Mouse (Mus musculus) ovary, postnatal 10 days (tissue): ENCODE results near the gene Stil.
"Not testable (repeated sequence)": the region's sequence is repeated elsewhere in the genome, so short reads cannot be mapped to it uniquely, and the experiment has no call there.

Experiments
- DNase-seq: peaks from one replicate; pipeline ENCODE4 v3.0.0; 2022; ENCODE audit warnings: low spot score

Stil gene

GRCm38 (mm10) chr4:114999773-115000428 is at the start of gene Stil:
Stil (plus strand) TSS chr4:115000159.
- DNase-seq = peak; percentile 91

DNA sequence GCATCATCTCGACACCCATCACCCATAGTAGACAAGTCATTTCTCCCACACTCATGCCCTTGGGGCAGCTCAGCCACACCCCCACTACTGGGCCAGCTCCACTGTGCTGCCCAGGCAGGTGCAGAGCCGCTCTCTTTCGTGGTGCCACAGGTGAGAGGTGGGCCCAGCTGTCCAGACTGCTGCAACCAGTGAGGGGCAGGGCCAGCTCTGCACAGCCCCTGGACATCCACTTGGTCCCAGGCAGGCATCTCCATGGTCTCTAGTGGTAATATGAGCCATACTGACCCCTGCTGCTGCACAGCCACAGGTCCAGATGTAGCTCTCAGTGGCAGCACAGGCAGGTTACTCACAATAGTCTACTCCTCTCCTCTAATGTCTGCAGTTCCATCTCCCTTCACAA is 46.8 kb upstream of the Stil start:
- no peak for DNase-seq

GRCm38 (mm10) chr4:114957403-114957802 is 42.6 kb upstream of the Stil start:
- no peak for DNase-seq

DNA sequence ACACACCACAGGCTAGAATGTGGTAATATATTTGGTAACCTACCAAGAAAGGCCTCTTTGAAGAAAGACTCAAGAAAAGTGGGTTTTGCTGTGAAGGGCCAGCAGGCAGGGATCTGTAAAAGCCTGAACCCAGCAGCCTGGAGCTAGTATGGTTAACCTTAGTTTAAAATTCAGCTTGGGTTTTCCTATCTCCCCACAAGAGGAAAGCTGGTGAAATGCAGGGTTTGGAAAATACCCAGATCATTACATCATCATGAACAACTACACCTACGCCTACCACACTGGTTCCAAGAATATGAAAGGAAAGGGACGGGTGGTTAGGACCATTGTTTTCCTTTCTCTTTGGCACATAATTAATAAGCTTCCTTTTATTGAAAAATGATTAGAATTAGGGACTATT is 41.7 kb upstream of the Stil start:
- DNase-seq = no peak

- DNase-seq = no peak
Observed at GRCm38 (mm10) chr4:114958786-114959185, 41.2 kb upstream of the Stil start.

- DNase-seq = no peak
Observed at GRCm38 (mm10) chr4:114959533-114959932, 40.4 kb upstream of the Stil start.

GRCm38 (mm10) chr4:114960881-114961280 is 39.1 kb upstream of the Stil start:
- DNase-seq = not testable (repeated sequence)

DNA sequence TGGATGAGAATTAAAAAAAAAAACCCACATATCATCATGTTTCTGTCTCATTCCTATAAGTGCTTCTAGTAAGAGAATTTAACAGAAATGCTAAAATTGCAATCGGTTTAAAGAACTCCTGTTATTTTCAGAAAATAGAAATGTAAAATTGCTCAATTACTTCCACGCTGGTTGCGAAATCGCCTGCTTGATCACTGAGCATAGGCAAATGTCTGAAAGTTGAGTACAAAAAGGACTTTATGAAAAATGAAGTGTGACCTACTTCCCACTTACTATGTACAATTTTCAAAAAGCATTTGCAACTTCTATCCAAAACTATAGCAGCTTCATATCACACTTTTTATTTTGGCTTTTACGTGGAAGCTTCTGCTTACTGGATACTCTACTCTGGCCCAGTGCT is 29.2 kb upstream of the Stil start:
- no peak for DNase-seq

DNA sequence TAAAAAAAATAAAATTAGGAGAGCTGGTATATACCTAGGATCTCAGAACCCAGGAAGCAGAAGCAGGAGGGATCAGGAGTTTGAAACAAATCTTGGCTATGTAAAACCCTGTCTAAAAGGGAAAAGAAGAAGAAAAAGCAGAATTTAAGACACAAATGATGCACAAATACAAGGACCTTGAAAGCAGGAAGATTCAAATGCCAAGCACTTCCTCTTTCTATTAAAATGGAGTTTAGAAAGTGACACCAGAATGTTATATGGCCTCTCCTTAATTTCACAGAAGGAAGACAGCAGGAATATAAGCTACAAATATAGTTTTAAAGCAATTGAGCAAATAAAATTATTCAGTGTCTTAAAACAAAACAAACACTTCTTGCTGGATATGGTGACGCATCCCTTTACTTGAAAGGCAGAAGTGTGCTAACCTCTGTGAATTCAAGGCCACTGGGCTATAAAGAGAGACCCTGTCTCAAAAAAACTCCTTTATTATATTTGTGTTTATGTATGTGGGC is 26.7 kb upstream of the Stil start:
- no peak for DNase-seq

GRCm38 (mm10) chr4:114982619-114983018 is 17.3 kb upstream of the Stil start:
- no peak for DNase-seq

DNA sequence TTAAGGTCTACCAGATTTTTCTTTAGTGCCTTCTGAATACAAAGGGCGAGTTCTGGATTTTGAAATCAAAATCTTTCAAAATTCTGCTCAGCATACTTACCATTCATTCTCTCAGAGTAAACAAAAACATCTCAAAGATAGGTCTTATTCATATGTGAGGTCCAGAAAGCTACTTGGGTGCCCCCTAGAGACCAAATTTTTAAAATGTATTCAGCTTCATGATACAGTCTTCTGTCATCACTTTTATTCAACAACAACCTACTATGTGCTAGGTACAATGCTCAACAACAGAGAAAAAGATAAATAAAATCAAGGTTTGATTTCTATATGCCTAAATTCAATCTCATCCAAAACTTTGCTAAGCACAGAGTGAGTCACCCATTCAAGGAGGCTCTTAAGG is 16.9 kb upstream of the Stil start:
- no peak for DNase-seq

DNA sequence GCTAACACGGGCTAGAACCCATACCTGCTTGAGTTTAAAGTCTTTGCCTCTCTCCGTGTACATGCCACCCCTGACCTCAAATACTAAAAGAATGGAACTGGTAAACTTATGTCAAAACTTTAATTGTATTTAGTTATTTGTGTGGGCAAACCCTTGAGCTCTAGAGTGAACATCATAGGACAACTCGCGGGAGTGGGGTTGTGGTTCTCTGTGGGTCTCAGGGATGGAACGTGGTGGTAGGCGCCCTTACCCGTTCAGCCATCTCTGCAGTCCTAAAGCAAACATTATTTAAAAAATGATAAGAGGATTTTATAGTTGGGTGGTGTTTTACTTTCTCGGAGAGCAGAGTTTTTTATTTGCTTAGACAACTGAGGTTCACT is 13.8 kb upstream of the Stil start:
- no peak for DNase-seq

GRCm38 (mm10) chr4:114986591-114987432 is 13.1 kb upstream of the Stil start, which contains the start of gene Cmpk1:
Cmpk1 (minus strand) TSS chr4:114987241.
- DNase-seq = peak; percentile 60

GRCm38 (mm10) chr4:114994218-114994617 is 5.7 kb upstream of the Stil start:
- no peak for DNase-seq

DNA sequence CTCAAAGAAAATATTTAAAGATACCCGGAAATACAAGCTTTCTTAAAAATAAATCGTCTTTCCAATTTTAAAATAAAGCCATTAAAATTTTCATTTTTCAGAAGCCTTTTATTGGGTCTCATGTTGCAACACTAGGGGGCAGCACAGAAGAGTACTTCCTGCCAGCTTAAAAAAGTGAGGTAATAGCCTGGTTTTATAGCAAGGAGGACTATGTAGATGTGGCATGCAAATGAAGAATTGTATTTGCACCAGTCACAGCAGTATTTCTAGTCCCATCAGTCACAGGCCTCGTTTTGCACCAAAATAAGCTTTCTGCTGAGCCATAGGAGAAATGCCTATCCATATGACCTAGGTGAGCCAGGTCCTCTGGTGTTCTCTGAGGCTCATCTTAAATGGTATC is 2.9 kb upstream of the Stil start:
- no peak for DNase-seq

GRCm38 (mm10) chr4:114999445-114999772 is 550 bp upstream of the Stil start:
- no peak for DNase-seq

GRCm38 (mm10) chr4:115000429-115000795 is 453 bp downstream of the Stil start:
- DNase-seq = no peak

DNA sequence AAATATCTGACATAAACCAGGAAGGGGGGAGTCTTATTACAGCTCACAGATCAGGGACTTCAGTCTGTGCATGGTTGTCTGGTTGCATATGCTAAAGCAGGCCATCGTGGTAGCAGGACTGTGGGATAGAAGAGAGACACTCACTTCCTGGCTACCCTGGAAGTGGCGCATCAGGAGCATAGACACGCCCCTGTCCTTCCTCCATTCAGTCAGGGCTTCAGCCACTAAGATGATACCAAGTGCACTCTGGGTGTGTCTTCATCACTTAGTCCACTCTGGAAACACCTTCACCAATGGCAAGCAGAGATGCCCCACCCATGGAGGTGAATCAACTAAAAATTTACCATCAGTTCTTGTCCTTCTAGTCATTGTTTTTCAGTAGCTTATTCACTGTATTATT is 14.3 kb downstream of the Stil start:
- no peak for DNase-seq

GRCm38 (mm10) chr4:115019997-115020396 is 20.0 kb downstream of the Stil start:
- DNase-seq = no peak

DNA sequence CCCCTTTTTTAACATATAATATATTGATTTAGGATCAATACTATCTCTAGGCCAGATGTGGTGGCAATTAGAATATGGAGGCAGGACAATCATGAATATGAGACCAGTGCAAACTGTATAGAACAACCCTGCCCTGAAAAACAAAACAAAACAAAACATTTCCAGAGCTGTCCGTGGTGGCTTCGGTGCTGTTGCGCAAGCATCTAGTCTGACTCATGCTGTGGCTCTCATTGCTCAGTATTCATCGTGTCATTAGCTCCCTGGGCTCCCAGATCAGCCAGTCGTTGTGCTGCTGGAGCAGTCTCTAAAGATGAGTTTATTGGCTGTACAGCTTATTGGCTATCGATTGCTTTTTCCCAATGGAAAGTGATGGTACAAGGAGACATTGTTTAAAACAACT is 35.1 kb downstream of the Stil start:
- DNase-seq = no peak

GRCm38 (mm10) chr4:115038242-115038641 is 38.3 kb downstream of the Stil start:
- no peak for DNase-seq

DNA sequence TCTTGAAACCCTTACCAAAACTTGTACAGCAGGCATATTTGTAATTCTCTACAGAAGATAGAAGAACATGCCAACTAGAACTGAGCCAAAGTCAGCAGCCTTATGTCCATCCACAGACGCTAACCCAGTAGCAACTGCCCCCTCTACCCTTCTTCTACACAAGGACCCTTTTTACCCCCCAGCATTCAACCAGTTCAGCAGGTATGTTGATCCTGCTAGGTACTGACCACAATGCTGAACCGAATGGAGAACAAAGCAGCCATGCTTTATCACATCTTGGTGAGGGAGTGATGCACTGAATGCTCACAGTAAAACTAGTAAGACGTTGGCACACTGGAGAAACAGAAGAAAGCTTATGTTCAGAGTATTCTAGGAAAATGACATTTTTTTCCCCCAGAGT is 45.7 kb downstream of the Stil start:
- no peak for DNase-seq

GRCm38 (mm10) chr4:115047750-115048149 is 47.8 kb downstream of the Stil start:
- DNase-seq = no peak

DNA sequence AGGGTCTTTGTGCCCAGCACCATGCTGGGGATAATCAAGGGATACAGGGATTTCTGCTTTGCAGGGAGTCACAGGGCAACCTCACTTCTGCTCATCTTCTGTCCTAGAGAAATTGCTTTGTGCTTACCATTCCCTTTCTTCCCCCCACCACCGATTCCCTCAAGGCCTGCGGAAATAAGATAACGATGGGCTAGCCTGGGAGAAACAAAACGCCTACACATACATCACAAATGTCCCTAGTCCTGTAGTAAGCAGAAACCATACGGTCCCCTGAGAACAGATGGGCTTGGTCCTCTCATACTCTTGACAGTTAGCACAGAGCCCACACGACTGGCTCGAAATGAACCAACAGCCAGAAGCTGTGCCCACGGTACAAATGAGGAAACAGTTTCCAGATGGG is 48.2 kb downstream of the Stil start:
- no peak for DNase-seq
